Mouse (Mus musculus): ENCODE measurements at regions not wholly inside any gene's neighbourhood (a gene's known extent, or its start where the extent isn't known, plus 50 kb on each side); places are given as distances from the start of the nearest gene placed in this dataset.

GRCm38 (mm10) chrX:77417766-77418165 is 93.0 kb upstream of the Tbl1x start:
- no peak; the same call in 1 of the 2 replicates for TF ChIP-seq CTCF (IDR thresholded peaks at IDR 0.05; ENCODE audit: borderline replicate concordance, extremely low read depth, insufficient read depth, insufficient read length)
- no peak for TF ChIP-seq POLR2A (IDR thresholded peaks at IDR 0.05; ENCODE audit: borderline replicate concordance, extremely low read depth, insufficient read depth, insufficient read length, poor library complexity, severe bottlenecking)

Data from brain, embryonic 14.5 days (tissue).